Mouse (Mus musculus): ENCODE results near the gene Bmyc.
"Not testable (repeated sequence)": the region's sequence is repeated elsewhere in the genome, so short reads cannot be mapped to it uniquely, and the experiment has no call there.

The Bmyc gene

GRCm38 (mm10) chr2:25733199-25733930 is 26.8 kb downstream of the Bmyc start:
- DNase-seq (ENCODE audit: low spot score in 2 of 2): no peak

DNA sequence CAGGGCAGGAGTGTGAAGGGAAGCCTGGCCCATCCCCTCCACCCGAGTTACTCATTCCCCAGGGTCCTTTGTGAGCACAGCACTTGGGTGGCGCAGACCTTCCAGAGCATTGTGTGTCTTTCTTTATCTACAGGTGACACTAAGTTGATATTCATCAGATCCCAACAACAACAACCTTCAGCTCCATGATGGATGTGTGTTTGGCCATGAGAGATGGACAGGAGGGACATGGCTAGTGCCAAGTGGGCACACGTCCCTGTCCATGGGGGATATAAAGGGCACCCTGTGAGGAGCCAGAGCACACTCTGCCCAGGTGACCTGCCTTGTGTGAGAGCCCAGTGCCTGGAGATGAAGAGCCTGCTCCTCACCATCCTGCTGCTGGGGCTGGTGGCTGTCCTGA is 30.2 kb downstream of the Bmyc start, which contains the start of gene Obp2b:
TSS of gene Obp2b (plus strand) at position 301 of the 400 bp plus-strand sequence.
- not testable (repeated sequence) for DNase-seq (ENCODE audit: low spot score in 2 of 2)

GRCm38 (mm10) chr2:25741671-25742070 is 35.1 kb downstream of the Bmyc start:
- no peak for DNase-seq (ENCODE audit: low spot score in 2 of 2)

- no peak for DNase-seq (ENCODE audit: low spot score in 2 of 2)
These were observed 47.7 kb downstream of the Bmyc start for GRCm38 (mm10) chr2:25754201-25754600.
